Mouse (Mus musculus) stomach, embryonic 16.5 days (tissue): ENCODE measurements around the gene Babam2. TPM values are rescaled to one million over a fixed set of nuclear protein-coding genes. Genes with fewer than 3 reads are reported as not detected.
A peak's percentile ranks its signal among the peaks of the same experiment; 100 is the strongest.

Source experiments
- ATAC-seq: fragments of 200-750 bp; cut with Nextera tagmentation; 2 replicates; pipeline ENCODE4 v1.8.0; 2017; ENCODE audit warnings: moderate number of reproducible peaks, moderate TSS enrichment; ENCODE audit not compliant: insufficient read depth, low FRiP score
- H3K27ac ChIP-seq: fragments of 300-500 bp; sonication (generic); 2 replicates; pipeline ENCODE4 v1.5.1; 2014; ENCODE audit warnings: low read length
- H3K27me3 ChIP-seq: fragments of 300-500 bp; sonication (generic); 2 replicates; pipeline ENCODE4 v1.6.1; 2014; ENCODE audit warnings: low read length, control low read depth, mixed read lengths; ENCODE audit not compliant: control insufficient read depth, insufficient read depth
- H3K36me3 ChIP-seq: fragments of 300-500 bp; sonication (generic); 2 replicates; pipeline ENCODE4 v1.6.1; 2014; ENCODE audit warnings: low read length; ENCODE audit not compliant: control insufficient read depth, insufficient read depth
- H3K4me1 ChIP-seq: fragments of 300-500 bp; sonication (generic); 2 replicates; pipeline ENCODE4 v1.6.1; 2014; ENCODE audit warnings: low read length, control low read depth, mixed read lengths; ENCODE audit not compliant: control insufficient read depth, insufficient read depth
- H3K4me2 ChIP-seq: fragments of 300-500 bp; sonication (generic); 2 replicates; pipeline ENCODE4 v1.6.1; 2014; ENCODE audit warnings: low read depth, low read length, mixed read lengths
- H3K4me3 ChIP-seq: fragments of 300-500 bp; sonication (generic); replicated peaks from 2 replicates; pipeline ENCODE4 v1.5.1; 2014; ENCODE audit warnings: mild to moderate bottlenecking, low read length
- H3K9ac ChIP-seq: fragments of 300-500 bp; sonication (generic); 2 replicates; pipeline ENCODE4 v1.6.1; 2014; ENCODE audit warnings: low read length
- H3K9me3 ChIP-seq: fragments of 300-500 bp; sonication (generic); replicated peaks from 2 replicates; pipeline ENCODE4 v1.6.1; 2016; ENCODE audit warnings: low read length, control low read depth; ENCODE audit not compliant: control insufficient read depth
- WGBS: fragments of 180-500 bp; shearing (Covaris S2); extraction: QIAGEN DNeasy Blood & Tissue Kit; methylation state at CpG from one replicate; pipeline ENCODE4 v1.1.7; 2014; 5-methylcytosine and 5-hydroxymethylcytosine counted together
- polyA plus RNA-seq: library from polyadenylated mRNA; unstranded; fragments of >200 nt; fragmentation: Nextera tagmentation; extraction: Ambion mirVana; gene quantifications from 2 replicates; pipeline ENCODE4 v1.2.1, GENCODE M21; 2015

Babam2 gene
- polyA plus RNA-seq, 1 experiment from 2014 or later = 62.6 TPM

GRCm38 (mm10) chr5:32036896-32037295, 339.4 kb downstream of the Babam2 start:
- Histone ChIP-seq H3K9me3 (no peaks in the 10 kb centered on the region), H3K27ac (peak overlapping the region; percentile 5), H3K27me3 (no peaks in the 10 kb centered on the region), H3K4me1 (peaks cover 18% of the 10 kb centered on the region), H3K9ac (no peak overlapping the region), H3K4me2 (no peak overlapping the region), H3K4me3 (no peak overlapping the region), H3K36me3 (no peaks in the 10 kb centered on the region)
- WGBS = 38% methylated on average over 2 of the region's 2 CpGs
- no peak for ATAC-seq

GRCm38 (mm10) chr5:32037546-32037945, 340.1 kb downstream of the Babam2 start:
- Histone ChIP-seq H3K36me3 (no peaks in the 10 kb centered on the region), H3K27me3 (no peaks in the 10 kb centered on the region), H3K4me1 (peaks cover 18% of the 10 kb centered on the region), H3K9ac (no peak overlapping the region), H3K4me2 (no peak overlapping the region), H3K4me3 (no peak overlapping the region), H3K27ac (0 out of 2 replicates have a peak overlapping the region, but pooled peaks have one; percentile 5), H3K9me3 (no peaks in the 10 kb centered on the region)
- ATAC-seq = no peak
- 88% methylated on average over 4 of the region's 4 CpGs for WGBS

GRCm38 (mm10) chr5:32038994-32039393, 341.5 kb downstream of the Babam2 start:
- H3K36me3 ChIP-seq = no peaks in the 10 kb centered on the region
- no peak overlapping the region for H3K9ac ChIP-seq
- H3K4me3 ChIP-seq = no peak overlapping the region
- peaks cover 27% of the 10 kb centered on the region for H3K4me1 ChIP-seq
- H3K27ac ChIP-seq = no peak overlapping the region; the same call in 1 of the 2 replicates
- H3K4me2 ChIP-seq = no peak overlapping the region
- ATAC-seq = no peak
- no peaks in the 10 kb centered on the region for H3K27me3 ChIP-seq
- no peaks in the 10 kb centered on the region for H3K9me3 ChIP-seq

GRCm38 (mm10) chr5:32039511-32039910, 342.0 kb downstream of the Babam2 start:
- Histone ChIP-seq H3K9me3 (no peaks in the 10 kb centered on the region), H3K36me3 (no peaks in the 10 kb centered on the region), H3K4me3 (no peak overlapping the region), H3K27ac (no peak overlapping the region; the same call in 1 of the 2 replicates), H3K4me1 (peaks cover 27% of the 10 kb centered on the region), H3K9ac (no peak overlapping the region), H3K4me2 (no peak overlapping the region), H3K27me3 (no peaks in the 10 kb centered on the region)
- WGBS = 61% methylated on average over 3 of the region's 3 CpGs
- ATAC-seq = no peak

- no peak overlapping the region for H3K4me2 ChIP-seq
- 75% methylated on average over 7 of the region's 7 CpGs for WGBS
- ATAC-seq = no peak
- no peak overlapping the region for H3K27ac ChIP-seq
- H3K27me3 ChIP-seq = no peaks in the 10 kb centered on the region
- H3K4me3 ChIP-seq = no peak overlapping the region
- no peaks in the 10 kb centered on the region for H3K9me3 ChIP-seq
- no peak overlapping the region for H3K9ac ChIP-seq
- peaks cover 17% of the 10 kb centered on the region for H3K4me1 ChIP-seq
- H3K36me3 ChIP-seq = no peaks in the 10 kb centered on the region
These were observed 345.7 kb downstream of the Babam2 start for GRCm38 (mm10) chr5:32043153-32043552.

GRCm38 (mm10) chr5:32043996-32044395, 346.5 kb downstream of the Babam2 start:
- Histone ChIP-seq H3K9me3 (no peaks in the 10 kb centered on the region), H3K4me1 (peaks cover 15% of the 10 kb centered on the region), H3K4me2 (no peak overlapping the region), H3K36me3 (no peaks in the 10 kb centered on the region), H3K27me3 (no peaks in the 10 kb centered on the region), H3K9ac (no peak overlapping the region), H3K4me3 (no peak overlapping the region), H3K27ac (no peak overlapping the region)
- ATAC-seq = no peak

- Histone ChIP-seq H3K4me2 (no peak overlapping the region), H3K4me3 (no peak overlapping the region), H3K9me3 (no peaks in the 10 kb centered on the region), H3K4me1 (peaks cover 9% of the 10 kb centered on the region; the same call in 1 of the 2 replicates), H3K36me3 (no peaks in the 10 kb centered on the region), H3K27ac (no peak overlapping the region), H3K9ac (no peak overlapping the region), H3K27me3 (no peaks in the 10 kb centered on the region)
- 45% methylated on average over 1 of the region's 1 CpGs for WGBS
- ATAC-seq = no peak
These were observed 354.4 kb downstream of the Babam2 start for GRCm38 (mm10) chr5:32051899-32052298.

GRCm38 (mm10) chr5:32052467-32052866, 355.0 kb downstream of the Babam2 start:
- Histone ChIP-seq H3K4me3 (no peak overlapping the region), H3K4me1 (peaks cover 9% of the 10 kb centered on the region; the same call in 1 of the 2 replicates), H3K9me3 (no peaks in the 10 kb centered on the region), H3K36me3 (no peaks in the 10 kb centered on the region), H3K9ac (no peak overlapping the region), H3K27me3 (no peaks in the 10 kb centered on the region), H3K27ac (no peak overlapping the region), H3K4me2 (no peak overlapping the region)
- ATAC-seq = no peak
- WGBS = 92% methylated on average over 1 of the region's 1 CpGs

- Histone ChIP-seq H3K4me1 (peaks cover 14% of the 10 kb centered on the region; the same call in 1 of the 2 replicates), H3K36me3 (no peaks in the 10 kb centered on the region), H3K27ac (no peak overlapping the region), H3K4me3 (no peak overlapping the region), H3K27me3 (no peaks in the 10 kb centered on the region), H3K9ac (no peak overlapping the region), H3K4me2 (no peak overlapping the region), H3K9me3 (no peaks in the 10 kb centered on the region)
- 71% methylated on average over 8 of the region's 8 CpGs for WGBS
- no peak for ATAC-seq
These were observed 356.0 kb downstream of the Babam2 start for GRCm38 (mm10) chr5:32053476-32053875.

- Histone ChIP-seq H3K27me3 (no peaks in the 10 kb centered on the region), H3K4me2 (no peak overlapping the region), H3K27ac (no peak overlapping the region), H3K4me3 (no peak overlapping the region), H3K4me1 (peaks cover 19% of the 10 kb centered on the region), H3K9me3 (no peaks in the 10 kb centered on the region), H3K36me3 (no peaks in the 10 kb centered on the region), H3K9ac (no peak overlapping the region)
- ATAC-seq = no peak
- 63% methylated on average over 3 of the region's 3 CpGs for WGBS
These were observed 358.2 kb downstream of the Babam2 start for GRCm38 (mm10) chr5:32055676-32056075.
